Mouse (Mus musculus) stomach, postnatal 0 days (tissue): Measurements from ENCODE around the gene Psmb6.

Source experiments
- CTCF ChIP-seq: IDR thresholded peaks from 2 replicates; pipeline ENCODE4 v1.5.1; 2016; ENCODE audit warnings: antibody characterized with exemption, low read depth, mild to moderate bottlenecking, moderate library complexity
- EP300 ChIP-seq: optimal IDR thresholded peaks from 2 replicates; pipeline ENCODE3; 2016; ENCODE audit warnings: antibody characterized with exemption

DNA sequence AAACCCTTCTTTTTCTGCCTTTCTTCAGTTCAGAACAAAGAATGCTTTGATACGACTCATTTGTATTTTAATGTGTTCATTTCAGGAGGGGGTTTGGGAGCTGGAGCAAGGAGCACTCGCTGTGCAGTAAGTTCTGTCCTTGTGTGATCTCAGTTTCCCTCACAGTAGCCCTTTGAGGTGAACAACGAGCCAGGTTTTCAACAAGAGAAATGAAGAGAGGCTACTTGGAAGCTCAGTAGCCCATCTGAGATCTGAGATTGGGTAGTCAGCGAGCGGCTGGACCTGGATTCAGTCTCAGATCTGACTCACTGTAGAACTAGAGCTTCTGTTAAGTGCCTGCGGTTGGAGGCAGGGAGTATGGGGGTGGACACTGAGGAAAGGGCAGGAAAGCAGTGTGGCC is 48.7 kb downstream of the Psmb6 start:
- TF ChIP-seq CTCF (no peak), EP300 (no peak)
